Mouse (Mus musculus) megakaryocyte, embryonic 14.5 days (primary cell): Measurements from ENCODE around the gene Prkacb.

Experiments
- FLI1 ChIP-seq: IDR thresholded peaks from 2 replicates; pipeline ENCODE4 v1.6.1; 2012; ENCODE audit warnings: low read length, inconsistent platforms, mixed read lengths
- GATA1 ChIP-seq: IDR thresholded peaks from 3 replicates; pipeline ENCODE4 v1.6.1; 2012; ENCODE audit warnings: mixed read lengths, low read length, inconsistent platforms, borderline replicate concordance

- TF ChIP-seq GATA1 (no peak), FLI1 (no peak)
Measured at GRCm38 (mm10) chr3:146711559-146711958, 101.2 kb downstream of the Prkacb start.
